Comparison of ENCODE assay signal across 9 mouse cellular contexts in genomic region chr1:151756425-151756728, GRCm38 (mm10). TPM values are rescaled to one million over a fixed set of nuclear protein-coding genes. Genes with fewer than 3 reads are reported as not detected.
A peak's percentile ranks its signal among the peaks of the same experiment; 100 is the strongest.
DNase-seq lines count a peak whose midpoint lies in the region; ATAC-seq lines count a peak whose summit lies in the region.
"Had no signal": no experiment of that assay in that cellular context is flagged by ENCODE, and none has a peak within 500 bp of the region (broad histone marks: within the 10 kb centered on the region; RNA-seq: fewer than 3 reads in every experiment).

No protein-coding gene starts in this region.

- intact Hi-C loops in left cerebral cortex, postnatal 36 days (cut with DNase I), result no loop called here

- WGBS in limb, embryonic 13.5 days, result 29% methylated on average over 1 of the region's 1 CpGs

- H3K27me3 ChIP-seq in megakaryocyte, embryonic 14.5 days (replicated peaks), result no peaks in the 10 kb centered on the region
- H3K27me3 ChIP-seq in limb, embryonic 13.5 days, result no peaks in the 10 kb centered on the region
- no peaks in the 10 kb centered on the region for H3K27me3 ChIP-seq in splenic B cell, adult 2 months (ENCODE audit: control insufficient read depth, insufficient read depth, low read length, poor library complexity, severe bottlenecking)

- H3K9ac ChIP-seq in limb, embryonic 13.5 days, result peak overlapping the region; percentile 87; the same call in 1 of the 2 replicates

- DNase-seq in CD4-positive, CD25-positive, alpha-beta regulatory T cell, adult 2 months (ENCODE audit: low read depth, low spot score), result peak; percentile 29
- DNase-seq in splenic B cell, adult 2 months (ENCODE audit: low read depth, low spot score), result peak; percentile 29
- DNase-seq in layer of hippocampus, postnatal 10 days (ENCODE audit: low spot score in 2 of 2), result no peak
- no peak for DNase-seq in left cerebral cortex, postnatal 36 days (ENCODE audit: low spot score in 2 of 2)
- DNase-seq: cerebellum, postnatal 25 days had no signal

- H3K27ac ChIP-seq in limb, embryonic 13.5 days, result no peak overlapping the region

- H3K4me1 ChIP-seq in megakaryocyte, embryonic 14.5 days, result peaks cover 35% of the 10 kb centered on the region
- peaks cover 39% of the 10 kb centered on the region for H3K4me1 ChIP-seq in limb, embryonic 13.5 days

- H3K9me3 ChIP-seq in megakaryocyte, embryonic 14.5 days, result no peaks in the 10 kb centered on the region
- H3K9me3 ChIP-seq in limb, embryonic 13.5 days, result no peaks in the 10 kb centered on the region

- peaks cover 15% of the 10 kb centered on the region for H3K36me3 ChIP-seq in megakaryocyte, embryonic 14.5 days (replicated peaks; ENCODE audit: low read length)
- peaks cover 5% of the 10 kb centered on the region for H3K36me3 ChIP-seq in limb, embryonic 13.5 days
- no peaks in the 10 kb centered on the region for H3K36me3 ChIP-seq in splenic B cell, adult 2 months (ENCODE audit: control insufficient read depth, insufficient read depth, low read length, poor library complexity, severe bottlenecking)

- H3K4me2 ChIP-seq in limb, embryonic 13.5 days (replicated peaks), result peak overlapping the region; percentile 98

- peak overlapping the region; percentile 94 for H3K4me3 ChIP-seq in megakaryocyte, embryonic 14.5 days (replicated peaks)
- H3K4me3 ChIP-seq in limb, embryonic 13.5 days, result peak overlapping the region; percentile 96

- no peak for ATAC-seq in CD4-positive, CD25-positive, alpha-beta regulatory T cell, adult 4 months
- ATAC-seq in megakaryocyte, adult 5-6 weeks (ENCODE audit: poor library complexity, severe bottlenecking), result no peak
- no peak for ATAC-seq in limb, embryonic 13.5 days (ENCODE audit: low FRiP score, low read depth)

RNA-seq across cellular contexts. Expression of gene Edem3, which starts 1.2 kb away (rescaled TPM):
- polyA plus RNA-seq in CD4-positive, CD25-positive, alpha-beta regulatory T cell, adult 4 months (2017; shearing (Covaris generic)), result 1 to 10 TPM; 3.1 to 4.8 TPM
- polyA plus RNA-seq in megakaryocyte, embryonic 14.5 days (2012; ENCODE audit: insufficient read depth, low replicate concordance), result 0.64 TPM in 1 of 2 replicates, not detected in the other
- 16.9 and 19.6 TPM in 2 replicates for total RNA-seq in megakaryocyte, adult 5-6 weeks (2015)
- total RNA-seq in megakaryocyte, adult 5-6 weeks (2017), result 33.1 and 33.4 TPM in 2 replicates
- 17.3 and 19.6 TPM in 2 replicates for polyA plus RNA-seq in limb, embryonic 13.5 days (2015; fragmentation: Nextera tagmentation; extraction: Ambion mirVana)
- total RNA-seq in layer of hippocampus, postnatal 10 days (2021), result 10 to 100 TPM; 42.2 to 42.7 TPM
- total RNA-seq in left cerebral cortex, postnatal 36 days (2021), result 10 to 100 TPM; 35.8 to 38.7 TPM

Comparison
In these comparisons a context has a peak if more than half of its experiments do, and no peak if none do; other contexts are left out.
1. DNase-seq: peak in CD4-positive, CD25-positive, alpha-beta regulatory T cell, adult 2 months (single experiment) and splenic B cell, adult 2 months (single experiment); none in layer of hippocampus, postnatal 10 days (0 of 2) and left cerebral cortex, postnatal 36 days (0 of 2).